Mouse (Mus musculus) B cell, adult 67 days (primary cell): ENCODE data around the gene Gm10203. TPM values are rescaled to one million over a fixed set of nuclear protein-coding genes. Genes with fewer than 3 reads are reported as not detected.

ENCODE experiments used
- total RNA-seq, 2 experiments: library from RNA; stranded (reverse); gene quantifications; 4 replicates each; pipeline ENCODE4 v1.2.4; 2023

Gene Gm10203
- not detected for total RNA-seq

DNA sequence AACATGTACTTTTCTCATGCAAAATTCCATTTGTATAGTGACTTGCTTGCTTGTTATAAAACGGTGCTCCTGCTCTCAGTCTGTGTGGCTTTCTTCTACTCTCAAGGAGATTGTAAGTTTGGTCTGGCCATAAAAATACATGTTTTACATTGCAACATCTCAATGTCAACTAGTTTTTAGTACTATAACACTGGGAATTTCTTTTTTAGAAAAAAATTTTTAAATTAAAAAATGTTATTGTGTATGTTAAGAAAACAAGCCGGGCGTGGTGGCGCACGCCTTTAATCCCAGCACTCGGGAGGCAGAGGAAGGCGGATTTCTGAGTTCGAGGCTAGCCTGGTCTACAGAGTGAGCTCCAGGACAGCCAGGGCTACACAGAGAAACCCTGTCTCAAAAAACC, at the start of gene Gm10203:
Gm10203 (plus strand) TSS at position 301 of the 400 bp plus-strand sequence.

DNA sequence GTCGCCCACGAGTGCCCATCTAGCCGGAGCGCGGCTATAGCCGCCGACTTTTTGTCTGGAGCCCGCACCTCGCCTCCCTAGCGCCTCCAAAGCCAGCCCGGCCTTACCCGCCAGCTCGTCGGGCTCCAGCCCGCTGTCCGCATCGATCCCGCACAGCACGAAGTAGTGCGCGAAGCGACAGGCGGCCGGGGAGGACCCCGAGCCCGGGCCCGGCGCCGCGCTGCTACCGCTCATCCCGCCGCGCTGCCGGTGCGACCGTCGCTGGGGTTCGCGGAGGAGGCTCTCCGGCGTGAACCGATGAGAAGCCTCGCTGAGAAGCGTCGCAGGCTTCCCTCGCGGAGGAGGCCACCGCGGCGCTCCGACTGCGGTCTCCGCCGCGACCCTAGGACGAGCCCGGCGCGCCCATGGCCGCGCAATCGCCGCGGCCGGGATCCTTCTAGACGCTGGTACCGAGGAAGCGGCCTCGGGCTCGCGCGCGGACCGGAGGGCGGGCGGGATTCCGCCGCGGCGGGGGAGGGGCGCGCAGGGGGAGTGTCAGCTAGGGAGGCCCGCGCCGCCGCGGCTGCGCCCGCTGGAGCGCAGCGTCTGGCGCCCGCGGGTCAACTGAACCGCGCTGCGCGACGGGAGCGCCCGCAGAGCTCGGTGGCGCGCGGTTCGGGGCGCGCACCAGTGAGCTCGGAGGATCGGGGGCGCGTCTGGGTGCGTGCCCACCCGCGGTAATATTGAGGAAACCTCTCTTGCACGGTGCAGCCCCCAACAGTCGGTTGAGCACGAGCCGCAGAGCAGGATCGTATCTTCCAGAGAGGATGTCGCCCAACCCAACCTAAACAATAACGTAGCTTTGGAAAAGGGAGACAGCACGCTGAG, 28.7 kb upstream of the Gm10203 start, which contains the start of gene Dennd5b:
Dennd5b (minus strand) TSS at position 605 of the 867 bp plus-strand sequence.

DNA sequence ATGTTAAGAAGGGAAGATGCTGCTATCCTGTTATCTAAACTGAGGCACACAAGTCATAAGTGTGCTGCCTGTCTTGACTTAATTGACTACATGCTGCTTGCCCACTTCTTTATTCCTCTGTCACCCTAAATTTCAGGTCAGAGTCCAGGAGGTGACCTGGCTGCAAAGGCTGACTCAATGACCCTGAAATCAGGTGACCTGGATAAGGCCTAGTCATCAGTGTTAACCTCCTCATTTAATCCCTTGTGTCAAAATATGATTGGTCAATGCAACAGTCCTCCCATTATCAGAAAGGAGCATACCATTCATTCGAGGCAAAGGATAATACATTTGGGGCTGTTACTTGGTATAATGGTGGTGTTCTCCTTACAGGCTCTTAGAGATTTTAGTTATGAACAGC, 9.5 kb downstream of the Gm10203 start, which contains the start of gene Etfbkmt:
Etfbkmt (plus strand) TSS at position 379 of the 400 bp plus-strand sequence.

Other genes with a start within 250 kb of the Gm10203 start
- 10 to 100 TPM in 1 of 2 experiments, 1 to 10 TPM in 1; 9.8 to 13.5 TPM for gene Caprin2, start 233.9 kb upstream of the Gm10203 start, total RNA-seq
- 10 to 100 TPM; 54.1 to 54.5 TPM for gene Sinhcaf, start 183.7 kb upstream of the Gm10203 start, total RNA-seq
- gene Dennd5b, start 28.5 kb upstream of the Gm10203 start, total RNA-seq, result 100 to 1,000 TPM in 1 of 2 experiments, 10 to 100 TPM in 1; 91.8 to 107 TPM
- gene Etfbkmt, start 9.7 kb downstream of the Gm10203 start, total RNA-seq, result 10 to 100 TPM; 10.2 to 10.3 TPM
- gene Amn1, start 58.5 kb downstream of the Gm10203 start, total RNA-seq, result 10 to 100 TPM; 27.1 to 31.6 TPM
- gene Resf1, start 179.2 kb downstream of the Gm10203 start, total RNA-seq, result 100 to 1,000 TPM in 1 of 2 experiments, 10 to 100 TPM in 1; 99.4 to 105 TPM